Mouse (Mus musculus) stomach, embryonic 14.5 days (tissue): Measurements from ENCODE around the gene Bsnd. TPM values are rescaled to one million over a fixed set of nuclear protein-coding genes. Genes with fewer than 3 reads are reported as not detected.

Source experiments
- ATAC-seq: fragments of 200-750 bp; cut with Nextera tagmentation; 2 replicates; pipeline ENCODE4 v1.8.0; 2017; ENCODE audit warnings: low read depth, moderate TSS enrichment; ENCODE audit not compliant: insufficient number of reproducible peaks, insufficient read depth, low FRiP score
- H3K27ac ChIP-seq: fragments of 300-500 bp; sonication (generic); 2 replicates; pipeline ENCODE4 v1.5.1; 2014; ENCODE audit warnings: mild to moderate bottlenecking, low read length, moderate library complexity, mixed read lengths
- H3K27me3 ChIP-seq: fragments of 300-500 bp; sonication (generic); 2 replicates; pipeline ENCODE4 v1.6.1; 2014; ENCODE audit warnings: low read length, control low read depth, mixed read lengths; ENCODE audit not compliant: control insufficient read depth, insufficient read depth
- H3K36me3 ChIP-seq: fragments of 300-500 bp; sonication (generic); 2 replicates; pipeline ENCODE4 v1.6.1; 2014; ENCODE audit warnings: mild to moderate bottlenecking, control low read depth, low read length, moderate library complexity, mixed read lengths; ENCODE audit not compliant: control insufficient read depth, insufficient read depth
- H3K4me1 ChIP-seq: fragments of 300-500 bp; sonication (generic); 2 replicates; pipeline ENCODE4 v1.6.1; 2014; ENCODE audit warnings: low read length, control low read depth, mixed read lengths; ENCODE audit not compliant: control insufficient read depth, insufficient read depth
- H3K4me2 ChIP-seq: fragments of 300-500 bp; sonication (generic); replicated peaks from 2 replicates; pipeline ENCODE4 v1.6.1; 2014; ENCODE audit warnings: low read depth, low read length, control low read depth
- H3K4me3 ChIP-seq: fragments of 300-500 bp; sonication (generic); 2 replicates; pipeline ENCODE4 v1.5.1; 2014; ENCODE audit warnings: low read depth, low read length, control low read depth
- H3K9ac ChIP-seq: fragments of 300-500 bp; sonication (generic); replicated peaks from 2 replicates; pipeline ENCODE4 v1.6.1; 2014; ENCODE audit warnings: low read depth, mild to moderate bottlenecking, control low read depth, low read length, moderate library complexity, mixed read lengths
- H3K9me3 ChIP-seq: fragments of 300-500 bp; sonication (generic); 2 replicates; pipeline ENCODE4 v1.6.1; 2016; ENCODE audit warnings: low read depth, low read length, control low read depth; ENCODE audit not compliant: control insufficient read depth
- WGBS: fragments of 180-500 bp; shearing (Covaris S2); extraction: QIAGEN DNeasy Blood & Tissue Kit; methylation state at CpG from one replicate; pipeline ENCODE4 v1.1.7; 2014; 5-methylcytosine and 5-hydroxymethylcytosine counted together
- polyA plus RNA-seq: library from polyadenylated mRNA; unstranded; fragments of >200 nt; fragmentation: Nextera tagmentation; extraction: Ambion mirVana; gene quantifications from 2 replicates; pipeline ENCODE4 v1.2.1, GENCODE M21; 2014

Bsnd gene
- polyA plus RNA-seq, 1 experiment from 2014 or later, result not detected

DNA sequence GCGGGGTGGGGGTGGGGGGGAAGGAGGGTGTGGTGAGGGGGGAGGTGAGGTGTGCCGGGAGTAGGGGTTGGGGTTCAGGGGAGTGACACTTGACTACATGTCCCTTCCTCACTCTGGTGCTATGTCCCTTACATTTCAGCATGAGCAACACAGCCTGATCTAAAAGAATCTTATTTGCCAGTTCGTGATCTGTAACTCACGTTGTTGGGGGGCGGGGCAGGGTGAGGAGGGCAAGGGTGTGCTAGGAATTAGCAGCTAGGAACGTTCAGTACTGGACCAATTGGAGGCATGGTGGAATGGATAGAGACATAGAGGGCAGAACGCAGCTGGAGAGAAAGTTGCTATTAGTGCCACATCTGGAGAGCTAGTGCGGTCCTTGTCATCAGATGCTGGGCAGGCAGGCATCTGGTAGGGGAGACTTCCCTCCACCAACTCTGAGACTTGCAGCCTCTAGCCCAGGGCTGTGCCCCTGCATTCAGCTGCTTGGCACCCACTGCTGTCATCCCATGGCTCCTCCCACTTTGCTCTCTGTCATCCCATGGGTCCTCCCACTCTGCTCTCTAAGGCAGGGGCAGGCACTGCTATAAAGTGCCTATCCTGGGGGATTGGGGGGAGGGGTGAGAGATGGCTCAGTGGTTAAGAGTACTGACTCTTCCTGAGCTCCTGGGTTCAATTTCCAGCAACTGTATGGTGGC lies 5.8 kb upstream of the Bsnd start:
- Histone ChIP-seq H3K9ac (no peak overlapping the region), H3K27me3 (no peaks in the 10 kb centered on the region), H3K4me2 (no peak overlapping the region), H3K4me3 (no peak overlapping the region), H3K27ac (no peak overlapping the region), H3K4me1 (no peaks in the 10 kb centered on the region), H3K36me3 (no peaks in the 10 kb centered on the region), H3K9me3 (no peaks in the 10 kb centered on the region)
- ATAC-seq, result no peak
- WGBS, result 50% methylated on average over 8 of the region's 8 CpGs

DNA sequence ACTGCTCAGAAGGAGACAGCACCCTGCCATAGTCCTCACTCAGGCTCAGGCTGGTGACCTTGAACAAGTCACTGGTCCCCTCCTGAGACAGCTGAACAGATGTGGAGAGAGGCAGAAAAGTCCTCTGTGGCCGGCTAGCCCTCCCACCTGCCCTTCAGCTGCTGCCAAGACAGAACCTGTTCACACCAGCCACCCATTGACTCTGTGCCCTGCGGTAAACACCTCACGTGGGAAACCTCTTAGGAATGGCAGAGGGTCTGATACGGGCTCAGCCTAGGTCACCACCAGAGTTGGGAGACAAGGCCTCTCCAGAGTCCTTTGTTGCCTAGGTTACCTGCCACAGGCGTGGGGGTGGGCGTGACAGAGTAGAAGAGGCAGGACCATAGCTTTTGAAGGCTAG lies 4.8 kb upstream of the Bsnd start:
- Histone ChIP-seq H3K9ac (no peak overlapping the region), H3K9me3 (no peaks in the 10 kb centered on the region), H3K4me3 (no peak overlapping the region), H3K36me3 (no peaks in the 10 kb centered on the region), H3K4me1 (no peaks in the 10 kb centered on the region), H3K4me2 (no peak overlapping the region), H3K27ac (no peak overlapping the region), H3K27me3 (no peaks in the 10 kb centered on the region)
- no peak for ATAC-seq
- 40% methylated on average over 6 of the region's 6 CpGs for WGBS

- ATAC-seq, result no peak
- Histone ChIP-seq H3K9me3 (no peaks in the 10 kb centered on the region), H3K27ac (no peak overlapping the region), H3K9ac (no peak overlapping the region), H3K4me2 (no peak overlapping the region), H3K4me1 (no peaks in the 10 kb centered on the region), H3K36me3 (no peaks in the 10 kb centered on the region), H3K4me3 (no peak overlapping the region), H3K27me3 (no peaks in the 10 kb centered on the region)
- WGBS, result 75% methylated on average over 2 of the region's 2 CpGs
Observed at GRCm38 (mm10) chr4:106493639-106494038, 1.6 kb upstream of the Bsnd start.

DNA sequence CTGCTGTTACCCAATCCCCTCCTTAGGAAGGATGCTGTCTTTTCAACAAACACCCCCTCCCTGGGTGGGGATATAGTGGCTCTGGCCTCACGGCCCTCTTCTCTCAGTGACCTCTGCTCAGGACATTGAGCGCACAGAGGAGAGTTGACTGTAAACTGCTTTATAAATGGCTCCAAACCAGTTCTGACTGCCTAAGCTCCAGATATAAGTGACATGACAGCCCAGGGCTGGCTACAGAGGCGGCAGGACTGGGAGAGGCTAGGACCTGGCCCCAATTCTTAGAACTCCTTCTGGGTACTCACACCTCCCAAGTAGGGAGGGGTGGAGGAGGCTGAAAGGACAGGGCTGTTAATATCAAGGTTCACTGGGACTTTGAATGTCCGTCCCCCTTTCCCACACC lies 1.5 kb downstream of the Bsnd start:
- Histone ChIP-seq H3K4me2 (no peak overlapping the region), H3K4me1 (no peaks in the 10 kb centered on the region), H3K27ac (no peak overlapping the region), H3K9me3 (no peaks in the 10 kb centered on the region), H3K4me3 (no peak overlapping the region), H3K9ac (no peak overlapping the region), H3K36me3 (no peaks in the 10 kb centered on the region), H3K27me3 (no peaks in the 10 kb centered on the region)
- ATAC-seq, result no peak
- WGBS, result 48% methylated on average over 4 of the region's 4 CpGs

GRCm38 (mm10) chr4:106483831-106484230 lies 8.3 kb downstream of the Bsnd start:
- Histone ChIP-seq H3K27me3 (no peaks in the 10 kb centered on the region), H3K27ac (no peak overlapping the region), H3K4me3 (no peak overlapping the region), H3K4me1 (no peaks in the 10 kb centered on the region), H3K9me3 (no peaks in the 10 kb centered on the region), H3K4me2 (no peak overlapping the region), H3K36me3 (no peaks in the 10 kb centered on the region), H3K9ac (no peak overlapping the region)
- ATAC-seq, result no peak
- WGBS, result 81% methylated on average over 1 of the region's 1 CpGs

DNA sequence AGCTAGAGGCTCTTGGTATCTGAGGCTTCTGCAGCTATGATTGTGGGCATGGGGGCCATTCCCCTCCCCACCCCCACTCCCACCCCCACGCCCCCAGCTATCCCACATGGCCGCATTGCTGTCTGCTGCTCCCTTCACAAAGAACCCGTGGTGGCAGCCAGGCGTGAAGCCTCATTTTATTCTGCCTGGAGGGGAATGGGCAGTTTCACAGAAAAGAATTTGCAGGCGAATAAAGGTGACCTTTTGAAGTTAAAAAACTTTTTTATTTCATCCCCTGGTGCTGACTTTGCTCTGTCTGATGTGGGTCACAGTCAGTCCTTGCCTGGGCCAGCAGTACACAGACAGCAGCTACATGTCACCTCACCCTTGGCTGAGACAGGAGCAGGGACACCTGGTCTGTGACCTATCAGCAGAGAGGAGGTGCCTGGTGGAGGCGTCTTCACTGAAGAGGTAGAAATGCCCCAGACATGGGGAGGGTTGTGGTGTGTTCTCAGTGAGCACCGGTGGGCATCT lies 8.8 kb downstream of the Bsnd start:
- WGBS, result 53% methylated on average over 7 of the region's 7 CpGs
- no peak for ATAC-seq
- H3K4me1 ChIP-seq, result no peaks in the 10 kb centered on the region

DNA sequence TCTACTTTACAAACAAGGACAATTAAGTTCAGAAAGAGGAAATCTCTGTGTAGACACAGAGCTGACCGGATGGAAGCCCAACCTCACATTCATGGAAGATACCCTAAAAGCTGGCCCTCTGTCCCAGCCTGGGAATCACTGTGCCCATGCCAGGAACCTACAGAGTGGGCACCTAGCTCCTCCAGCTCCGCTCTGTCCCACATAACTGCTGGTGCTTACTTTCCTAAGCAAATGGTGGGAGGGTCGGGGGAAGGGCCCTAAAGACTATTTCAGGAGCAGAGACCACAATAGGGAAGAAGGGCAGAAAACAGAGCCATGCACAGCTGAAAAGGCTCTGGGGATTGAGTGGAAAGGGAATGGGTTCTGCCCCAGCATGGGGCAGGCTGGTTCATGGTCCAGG lies 11.5 kb downstream of the Bsnd start:
- Histone ChIP-seq H3K4me2 (no peak overlapping the region), H3K4me3 (no peak overlapping the region), H3K9ac (no peak overlapping the region), H3K27me3 (no peaks in the 10 kb centered on the region), H3K36me3 (no peaks in the 10 kb centered on the region), H3K9me3 (no peaks in the 10 kb centered on the region), H3K27ac (no peak overlapping the region), H3K4me1 (no peaks in the 10 kb centered on the region)
- 65% methylated on average over 3 of the region's 3 CpGs for WGBS
- no peak for ATAC-seq

More for the DNA sequence above, 8.8 kb downstream of the Bsnd start:
- Histone ChIP-seq H3K4me2 (no peak overlapping the region), H3K9me3 (no peaks in the 10 kb centered on the region), H3K9ac (no peak overlapping the region), H3K4me3 (no peak overlapping the region), H3K36me3 (no peaks in the 10 kb centered on the region), H3K27ac (no peak overlapping the region), H3K27me3 (no peaks in the 10 kb centered on the region)

GRCm38 (mm10) chr4:106474241-106474640 lies 17.8 kb downstream of the Bsnd start:
- no peak for ATAC-seq
- WGBS, result 0% methylated on average over 6 of the region's 6 CpGs
- Histone ChIP-seq H3K36me3 (no peaks in the 10 kb centered on the region), H3K27me3 (no peaks in the 10 kb centered on the region), H3K4me1 (no peaks in the 10 kb centered on the region), H3K4me2 (no peak overlapping the region), H3K27ac (no peak overlapping the region), H3K9ac (no peak overlapping the region), H3K9me3 (no peaks in the 10 kb centered on the region), H3K4me3 (no peak overlapping the region)

DNA sequence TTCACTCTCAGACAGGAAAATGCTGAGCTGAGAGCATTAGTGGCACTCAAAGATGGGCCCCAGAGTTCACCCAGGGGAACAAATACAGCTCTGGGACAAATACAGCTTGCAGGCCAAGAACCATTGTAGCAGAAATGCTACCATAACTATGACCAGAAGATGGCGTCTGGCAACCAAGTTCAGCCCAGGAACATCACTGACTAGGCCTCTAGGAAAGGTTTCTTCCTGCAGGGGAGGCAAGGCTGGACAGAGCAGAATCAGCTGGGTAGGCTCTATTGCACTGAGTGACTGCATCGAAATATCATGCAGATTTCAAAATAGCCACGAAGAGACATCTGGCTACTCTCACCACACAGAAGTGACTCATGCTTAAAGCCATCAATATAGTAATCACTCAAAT lies 19.7 kb downstream of the Bsnd start:
- Histone ChIP-seq H3K4me1 (no peaks in the 10 kb centered on the region), H3K27me3 (no peaks in the 10 kb centered on the region), H3K4me2 (no peak overlapping the region), H3K9me3 (no peaks in the 10 kb centered on the region), H3K27ac (no peak overlapping the region), H3K36me3 (no peaks in the 10 kb centered on the region), H3K4me3 (no peak overlapping the region), H3K9ac (no peak overlapping the region)
- ATAC-seq, result no peak
- 18% methylated on average over 3 of the region's 3 CpGs for WGBS
